Mouse (Mus musculus) megakaryocyte, embryonic 14.5 days (primary cell): ENCODE measurements around the gene Slc34a3.

Experiments used
- FLI1 ChIP-seq: IDR thresholded peaks from 2 replicates; pipeline ENCODE4 v1.6.1; 2012; ENCODE audit warnings: low read length, inconsistent platforms, mixed read lengths
- GATA1 ChIP-seq: IDR thresholded peaks from 3 replicates; pipeline ENCODE4 v1.6.1; 2012; ENCODE audit warnings: mixed read lengths, low read length, inconsistent platforms, borderline replicate concordance

- TF ChIP-seq GATA1 (no peak), FLI1 (no peak)
These were observed 31.9 kb upstream of the Slc34a3 start for GRCm38 (mm10) chr2:25265897-25266656.
